Mouse (Mus musculus) MEL (cell line): ENCODE measurements around the gene Gm8439. TPM values are rescaled to one million over a fixed set of nuclear protein-coding genes. Genes with fewer than 3 reads are reported as not detected.

Experiments used
- DNase-seq: peaks from one replicate; pipeline ENCODE4 v3.0.0; 2011; ENCODE audit warnings: low read depth, low spot score
- H3K27ac ChIP-seq: 2 replicates; pipeline ENCODE4 v1.5.1; 2012; ENCODE audit warnings: low read depth, mild to moderate bottlenecking, control low read depth, low read length, moderate library complexity; ENCODE audit not compliant: control insufficient read depth
- H3K27me3 ChIP-seq, 2 experiments: fragments of 150-350 bp in 1 of 2; sonication (generic) in 1 of 2; 2 replicates each; pipeline ENCODE4 v1.6.1; 2012; ENCODE audit warnings: low read length in 2 of 2, mild to moderate bottlenecking in 2 of 2, improper control_type of control experiment in 1 of 2, moderate library complexity in 1 of 2; ENCODE audit not compliant: insufficient read depth in 2 of 2, control insufficient read depth in 1 of 2
- H3K36me3 ChIP-seq, 2 experiments: 2 replicates each; pipeline ENCODE4 v1.6.1; 2012 to 2014; ENCODE audit warnings: low read length in 2 of 2, improper control_type of control experiment in 1 of 2, inconsistent platforms in 1 of 2, mild to moderate bottlenecking in 1 of 2; ENCODE audit not compliant: insufficient read depth in 2 of 2, control insufficient read depth in 1 of 2
- H3K4me1 ChIP-seq, 2 experiments: fragments of 150-350 bp in 1 of 2; sonication (generic) in 1 of 2; 2 replicates each; pipeline ENCODE4 v1.6.1; 2012; ENCODE audit warnings: low read length in 2 of 2, improper control_type of control experiment in 1 of 2, mild to moderate bottlenecking in 1 of 2; ENCODE audit not compliant: insufficient read depth in 2 of 2, control insufficient read depth in 1 of 2
- H3K4me3 ChIP-seq, 2 experiments: fragments of 150-350 bp in 1 of 2; sonication (generic) in 1 of 2; 2 replicates each; pipeline ENCODE4 v1.5.1; 2012; ENCODE audit warnings: low read depth in 2 of 2, low read length in 2 of 2, mild to moderate bottlenecking in 2 of 2, moderate library complexity in 2 of 2, control low read depth in 1 of 2, improper control_type of control experiment in 1 of 2; ENCODE audit not compliant: control insufficient read depth in 1 of 2, insufficient read depth in 1 of 2
- H3K79me2 ChIP-seq: 2 replicates; pipeline ENCODE4 v1.6.1; 2012; ENCODE audit warnings: mild to moderate bottlenecking, low read length, moderate library complexity; ENCODE audit not compliant: control insufficient read depth, poor library complexity, insufficient read depth
- H3K9ac ChIP-seq: 2 replicates; pipeline ENCODE4 v1.6.1; 2012; ENCODE audit warnings: low read depth, mild to moderate bottlenecking, control low read depth, low read length, moderate library complexity; ENCODE audit not compliant: control insufficient read depth, poor library complexity, severe bottlenecking
- H3K9me3 ChIP-seq: fragments of 150-350 bp; sonication (generic); replicated peaks from 2 replicates; pipeline ENCODE4 v1.6.1; 2012; ENCODE audit warnings: mild to moderate bottlenecking, low read length, improper control_type of control experiment, moderate library complexity; ENCODE audit not compliant: insufficient read depth
- BHLHE40 ChIP-seq: IDR thresholded peaks from 2 replicates; pipeline ENCODE4 v1.6.1; 2012; ENCODE audit warnings: low read depth, mild to moderate bottlenecking, inconsistent platforms, low read length, improper control_type of control experiment, borderline replicate concordance
- ELF1 ChIP-seq: IDR thresholded peaks from 2 replicates; pipeline ENCODE4 v1.6.1; 2014; ENCODE audit warnings: low read depth, mild to moderate bottlenecking, inconsistent platforms, low read length, improper control_type of control experiment, moderate library complexity
- ETS1 ChIP-seq: IDR thresholded peaks from 2 replicates; pipeline ENCODE4 v1.6.1; 2012; ENCODE audit warnings: low read depth, mild to moderate bottlenecking, inconsistent platforms, low read length, improper control_type of control experiment, moderate library complexity
- GABPA ChIP-seq: IDR thresholded peaks from 2 replicates; pipeline ENCODE4 v1.6.1; 2012; ENCODE audit warnings: low read depth, mild to moderate bottlenecking, inconsistent platforms, low read length, improper control_type of control experiment, moderate library complexity
- HCFC1 ChIP-seq: IDR thresholded peaks from 2 replicates; pipeline ENCODE4 v1.6.1; 2012; ENCODE audit warnings: low read depth, mild to moderate bottlenecking, inconsistent platforms, low read length, improper control_type of control experiment, moderate library complexity
- KAT2A ChIP-seq: conservative IDR thresholded peaks from 2 replicates; pipeline ENCODE4 v1.6.1; 2012; ENCODE audit warnings: low read depth, low read length, improper control_type of control experiment, inconsistent platforms
- MAX ChIP-seq: IDR thresholded peaks from 2 replicates; pipeline ENCODE4 v1.6.1; 2011; ENCODE audit warnings: low read length, improper control_type of control experiment
- MXI1 ChIP-seq: IDR thresholded peaks from 2 replicates; pipeline ENCODE4 v1.6.1; 2011; ENCODE audit warnings: mild to moderate bottlenecking, low read depth, low read length, improper control_type of control experiment
- MYC ChIP-seq: IDR thresholded peaks from 2 replicates; pipeline ENCODE4 v1.6.1; 2011; ENCODE audit warnings: low read depth, mild to moderate bottlenecking, low read length, improper control_type of control experiment, moderate library complexity
- POLR2A ChIP-seq, 2 experiments: IDR thresholded peaks; 2 replicates each; pipeline ENCODE4 v1.6.1; 2011 to 2012; ENCODE audit warnings: low read length in 2 of 2, mild to moderate bottlenecking in 2 of 2, control low read depth in 1 of 2, improper control_type of control experiment in 1 of 2, low read depth in 1 of 2, moderate library complexity in 1 of 2; ENCODE audit not compliant: control insufficient read depth in 1 of 2, insufficient read depth in 1 of 2, poor library complexity in 1 of 2
- POLR2AphosphoS2 ChIP-seq: IDR thresholded peaks from 2 replicates; pipeline ENCODE4 v1.6.1; 2011; ENCODE audit warnings: low read length, improper control_type of control experiment
- POLR2AphosphoS5 ChIP-seq: IDR thresholded peaks from 2 replicates; pipeline ENCODE4 v1.6.1; 2012; ENCODE audit warnings: low read depth, borderline replicate concordance, mild to moderate bottlenecking, inconsistent platforms, low read length, moderate library complexity, mixed read lengths
- SMC3 ChIP-seq: IDR thresholded peaks from 2 replicates; pipeline ENCODE4 v1.6.1; 2011; ENCODE audit warnings: low read depth, low read length, improper control_type of control experiment
- TBP ChIP-seq: IDR thresholded peaks from 2 replicates; pipeline ENCODE4 v1.8.0; 2011; ENCODE audit warnings: low read depth, low read length, improper control_type of control experiment
- TCF12 ChIP-seq: IDR thresholded peaks from 2 replicates; pipeline ENCODE4 v1.6.1; 2014; ENCODE audit warnings: low read depth, mild to moderate bottlenecking, inconsistent platforms, low read length, improper control_type of control experiment, moderate library complexity
- UBTF ChIP-seq: IDR thresholded peaks from 2 replicates; pipeline ENCODE4 v1.6.1; 2012; ENCODE audit warnings: low read depth, mild to moderate bottlenecking, inconsistent platforms, low read length, improper control_type of control experiment, moderate library complexity, borderline replicate concordance; ENCODE audit not compliant: insufficient read depth
- ZMIZ1 ChIP-seq: IDR thresholded peaks from 2 replicates; pipeline ENCODE4 v1.6.1; 2012; ENCODE audit warnings: low read depth, mild to moderate bottlenecking, inconsistent platforms, low read length, improper control_type of control experiment, moderate library complexity
- polyA plus RNA-seq, 2 experiments: library from polyadenylated mRNA; stranded (reverse) in 1 of 2; unstranded in 1 of 2; fragments of >175 nt in 1 of 2; fragments of >200 nt in 1 of 2; gene quantifications; 2 replicates each; pipeline versions ENCODE4 v1.2.1 to v1.2.4; 2012; ENCODE audit warnings: low replicate concordance in 2 of 2, low read depth in 1 of 2; ENCODE audit not compliant: insufficient read length in 2 of 2, insufficient read depth in 1 of 2, missing spikeins in 1 of 2
- total RNA-seq: library from RNA; depleted of rRNA; stranded (reverse); fragments of 300-350 nt; gene quantifications from 2 replicates; pipeline ENCODE4 v1.2.3, GENCODE M21; 2012

The Gm8439 gene
- total and polyA plus RNA-seq, 3 experiments = not detected

DNA sequence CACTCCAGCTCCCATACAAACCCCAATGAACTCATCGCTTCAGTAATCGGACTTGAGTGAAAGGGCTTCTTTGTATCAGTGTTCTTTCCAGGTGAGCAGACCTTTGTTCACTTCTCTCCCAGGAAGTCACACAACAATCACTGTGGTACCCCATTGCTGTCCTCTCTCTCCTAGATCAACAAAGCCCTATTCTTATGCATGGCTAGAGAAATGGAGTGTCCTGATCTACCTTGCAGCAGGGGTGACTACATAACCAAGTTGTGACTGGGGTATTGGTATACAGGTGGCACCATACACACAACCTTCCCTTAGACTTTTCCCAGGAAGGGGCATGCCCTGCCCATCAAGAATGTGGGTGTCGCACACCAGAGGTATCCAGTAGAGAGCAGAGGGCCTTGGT, 22.5 kb downstream of the Gm8439 start:
- H3K4me1 ChIP-seq = peaks cover 0 to 4% of the 10 kb centered on the region in 2 experiments; a peak in 1 of 4 replicates
- H3K36me3 ChIP-seq = no peaks in the 10 kb centered on the region
- H3K79me2 ChIP-seq = no peaks in the 10 kb centered on the region
- H3K9me3 ChIP-seq = no peaks in the 10 kb centered on the region
- no peaks in the 10 kb centered on the region for H3K27me3 ChIP-seq
- H3K9ac ChIP-seq = no peak overlapping the region
- H3K4me3 ChIP-seq = no peak overlapping the region
- no peak for TF ChIP-seq POLR2A (IDR thresholded peaks at IDR 0.05; ENCODE audit: control insufficient read depth in 1 of 2, insufficient read depth in 1 of 2, low read depth in 1 of 2, low read length in 2 of 2, poor library complexity in 1 of 2)
- TF ChIP-seq ZMIZ1 = no peak
- no peak for TF ChIP-seq KAT2A
- TF ChIP-seq TBP = no peak
- no peak for TF ChIP-seq POLR2AphosphoS2
- TF ChIP-seq MAX = no peak
- no peak for TF ChIP-seq POLR2AphosphoS5
- no peak for TF ChIP-seq SMC3
- TF ChIP-seq TCF12 = no peak
- TF ChIP-seq ELF1 = no peak
- no peak for TF ChIP-seq GABPA
- no peak for TF ChIP-seq MXI1
- no peak for DNase-seq
- no peak overlapping the region for H3K27ac ChIP-seq

- no peak for DNase-seq
- Histone ChIP-seq H3K4me3 (no peak overlapping the region), H3K4me1 (peaks cover 0 to 4% of the 10 kb centered on the region in 2 experiments; a peak in 1 of 4 replicates), H3K9ac (no peak overlapping the region), H3K36me3 (no peaks in the 10 kb centered on the region), H3K27me3 (no peaks in the 10 kb centered on the region), H3K79me2 (no peaks in the 10 kb centered on the region), H3K9me3 (no peaks in the 10 kb centered on the region), H3K27ac (no peak overlapping the region)
- TF ChIP-seq TBP = no peak
Observed at GRCm38 (mm10) chr4:120612304-120613080, 23.9 kb downstream of the Gm8439 start.

DNA sequence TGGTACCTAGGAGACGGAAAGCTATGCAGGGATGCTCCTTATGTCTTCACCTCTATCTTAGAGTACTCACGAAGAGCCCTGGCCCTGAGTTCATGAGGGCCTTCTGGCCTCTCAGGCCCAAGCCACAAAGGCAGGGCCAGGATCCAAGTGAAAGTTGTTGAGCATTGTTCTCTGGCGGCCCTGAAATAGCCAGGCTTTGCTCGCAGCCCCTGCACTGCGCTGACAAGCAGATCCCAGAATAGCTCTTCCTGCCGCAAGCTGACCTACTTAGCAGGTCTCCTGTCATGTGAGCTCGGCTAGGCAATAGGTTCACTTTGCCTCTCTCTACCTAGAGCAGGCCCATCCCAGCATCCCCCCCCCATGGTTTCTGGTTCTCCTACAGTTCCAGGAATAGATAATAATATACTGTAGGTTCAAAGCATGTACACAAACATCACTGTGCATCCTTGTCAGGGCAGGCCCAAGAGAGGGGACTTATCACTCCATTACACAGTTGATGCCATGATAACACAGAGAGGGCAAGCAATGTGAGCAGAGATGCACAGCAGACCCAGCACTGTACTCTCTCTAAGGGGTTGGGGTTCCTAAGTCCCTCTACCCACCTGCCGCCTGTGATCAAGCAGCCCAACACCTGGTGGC, 25.3 kb downstream of the Gm8439 start:
- Histone ChIP-seq H3K79me2 (no peaks in the 10 kb centered on the region), H3K27me3 (no peaks in the 10 kb centered on the region), H3K9me3 (no peaks in the 10 kb centered on the region), H3K9ac (no peak overlapping the region), H3K4me3 (no peak overlapping the region), H3K4me1 (peaks cover 0 to 4% of the 10 kb centered on the region in 2 experiments; a peak in 1 of 4 replicates), H3K36me3 (no peaks in the 10 kb centered on the region), H3K27ac (no peak overlapping the region)
- TF ChIP-seq HCFC1 (no peak), BHLHE40 (no peak), TBP (no peak), ETS1 (no peak), POLR2AphosphoS5 (no peak), GABPA (no peak), MYC (no peak), UBTF (no peak)
- DNase-seq = no peak
